Mouse (Mus musculus): ENCODE results near the gene Rfc4. TPM values are rescaled to one million over a fixed set of nuclear protein-coding genes. Genes with fewer than 3 reads are reported as not detected.

Gene Rfc4
- polyA plus RNA-seq, 1 experiment: 8.4 TPM

DNA sequence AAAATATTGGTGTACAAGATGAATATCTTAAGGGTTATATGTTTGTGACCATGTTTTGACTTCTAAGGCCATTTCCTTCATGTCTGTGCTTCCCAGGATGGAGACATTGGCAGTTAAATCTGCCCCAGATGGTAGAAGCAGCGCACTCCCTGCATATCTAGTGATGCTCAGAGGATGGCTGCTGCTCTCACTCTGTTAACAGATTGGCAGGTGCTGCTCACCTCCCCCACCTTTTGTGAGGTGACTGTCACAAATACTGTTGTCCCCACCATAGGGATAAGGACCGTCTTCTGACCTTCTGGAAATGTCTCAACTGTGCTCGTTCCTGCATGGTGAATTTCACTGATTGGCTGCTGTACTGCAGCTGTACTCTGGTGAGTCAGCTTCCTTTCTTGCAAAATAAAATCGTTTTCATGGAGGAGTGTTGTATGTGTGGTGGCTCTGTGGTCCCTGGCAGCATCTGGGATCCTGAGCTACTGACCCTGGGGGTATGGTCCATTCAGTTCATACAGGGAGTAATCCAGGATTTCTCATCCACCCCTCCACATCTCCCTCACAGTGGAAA lies 9.0 kb upstream of the Rfc4 start:
- H3K27me3 ChIP-seq (ENCODE audit: control insufficient read depth, insufficient read depth, low read length): no peaks in the 10 kb centered on the region
- TF ChIP-seq POLR2A (IDR thresholded peaks at IDR 0.05; ENCODE audit: control insufficient read depth, low read depth, low read length): no peak
- TF ChIP-seq CTCF (IDR thresholded peaks at IDR 0.05; ENCODE audit: control insufficient read depth, insufficient read depth, insufficient replicate concordance, low read depth, low read length): no peak

DNA sequence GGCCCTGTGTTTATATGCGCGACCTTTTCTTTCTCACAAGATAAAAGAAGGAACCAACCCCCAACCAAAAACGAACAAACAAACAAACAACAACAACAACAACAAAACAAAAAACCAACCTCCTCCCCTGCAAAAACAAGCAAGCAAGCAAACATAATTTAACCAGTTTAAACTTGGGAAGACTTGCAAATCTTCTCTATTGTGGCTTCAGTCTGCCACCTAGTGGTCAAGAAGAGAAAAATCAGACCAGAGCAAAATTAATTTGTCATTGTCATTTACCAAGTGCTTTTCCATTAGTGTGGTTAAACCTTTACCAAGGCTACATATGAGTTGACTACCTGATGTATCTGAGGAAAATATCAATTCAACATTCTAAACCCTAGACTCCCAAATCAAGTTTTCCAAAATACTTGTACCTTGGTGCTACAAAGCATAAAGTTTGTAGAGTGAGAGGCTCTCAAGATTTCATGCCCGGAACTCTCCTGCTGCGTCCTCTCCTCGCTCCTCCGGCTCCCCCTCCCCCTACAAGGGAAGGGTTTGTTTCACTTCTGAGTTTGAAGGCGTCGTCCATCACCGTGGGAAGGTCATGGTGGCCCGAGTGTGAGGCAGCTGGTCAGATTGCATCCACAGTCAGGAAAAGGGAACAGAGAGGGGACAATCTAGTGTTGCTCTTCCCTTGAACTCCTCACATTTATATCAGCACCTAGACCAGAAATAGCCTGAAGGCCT lies 8.0 kb upstream of the Rfc4 start:
- H3K4me1 ChIP-seq (ENCODE audit: control insufficient read depth, insufficient read depth, low read length): no peaks in the 10 kb centered on the region
- no peak overlapping the region for H3K27ac ChIP-seq (ENCODE audit: control insufficient read depth, insufficient read depth, low read depth, low read length)
- H3K36me3 ChIP-seq (ENCODE audit: control insufficient read depth, insufficient read depth, low read length): no peaks in the 10 kb centered on the region
- H3K4me3 ChIP-seq (ENCODE audit: control insufficient read depth, low read depth, low read length): no peak overlapping the region
- TF ChIP-seq CTCF (IDR thresholded peaks at IDR 0.05; ENCODE audit: control insufficient read depth, insufficient read depth, insufficient replicate concordance, low read depth, low read length) (no peak), POLR2A (IDR thresholded peaks at IDR 0.05; ENCODE audit: control insufficient read depth, low read depth, low read length) (no peak)
- no peaks in the 10 kb centered on the region for H3K27me3 ChIP-seq (ENCODE audit: control insufficient read depth, insufficient read depth, low read length)

More for the DNA sequence above, 9.0 kb upstream of the Rfc4 start:
- H3K4me3 ChIP-seq (ENCODE audit: control insufficient read depth, low read depth, low read length): no peak overlapping the region
- H3K4me1 ChIP-seq (ENCODE audit: control insufficient read depth, insufficient read depth, low read length): no peaks in the 10 kb centered on the region
- H3K27ac ChIP-seq (ENCODE audit: control insufficient read depth, insufficient read depth, low read depth, low read length): no peak overlapping the region
- H3K36me3 ChIP-seq (ENCODE audit: control insufficient read depth, insufficient read depth, low read length): no peaks in the 10 kb centered on the region

DNA sequence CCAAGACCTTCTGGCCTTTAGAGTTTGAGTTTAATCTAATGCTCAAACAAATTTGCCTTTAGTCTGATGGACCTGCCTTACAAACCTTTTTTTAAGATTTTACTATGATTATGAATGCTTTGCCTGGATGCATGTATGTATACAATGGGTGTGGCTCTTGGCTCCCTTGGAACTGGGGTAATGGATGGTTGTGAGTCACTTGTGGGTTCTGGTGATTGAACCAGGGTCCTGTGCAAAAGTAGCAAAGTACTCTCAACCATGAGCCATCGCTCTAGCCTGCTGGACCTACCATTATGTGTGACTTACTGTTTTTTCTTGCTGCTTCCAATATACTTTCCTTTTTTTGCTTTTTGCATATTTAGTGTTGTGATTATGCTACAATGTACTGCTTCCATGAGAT lies 4.8 kb upstream of the Rfc4 start:
- H3K27me3 ChIP-seq (ENCODE audit: control insufficient read depth, insufficient read depth, low read length): no peaks in the 10 kb centered on the region
- TF ChIP-seq CTCF (IDR thresholded peaks at IDR 0.05; ENCODE audit: control insufficient read depth, insufficient read depth, insufficient replicate concordance, low read depth, low read length) (no peak), POLR2A (IDR thresholded peaks at IDR 0.05; ENCODE audit: control insufficient read depth, low read depth, low read length) (no peak)
- H3K4me3 ChIP-seq (ENCODE audit: control insufficient read depth, low read depth, low read length): no peak overlapping the region
- H3K4me1 ChIP-seq (ENCODE audit: control insufficient read depth, insufficient read depth, low read length): 0 out of 2 replicates have a peak, but pooled peaks cover 2% of the 10 kb centered on the region
- no peaks in the 10 kb centered on the region for H3K36me3 ChIP-seq (ENCODE audit: control insufficient read depth, insufficient read depth, low read length)
- H3K27ac ChIP-seq (ENCODE audit: control insufficient read depth, insufficient read depth, low read depth, low read length): no peak overlapping the region

DNA sequence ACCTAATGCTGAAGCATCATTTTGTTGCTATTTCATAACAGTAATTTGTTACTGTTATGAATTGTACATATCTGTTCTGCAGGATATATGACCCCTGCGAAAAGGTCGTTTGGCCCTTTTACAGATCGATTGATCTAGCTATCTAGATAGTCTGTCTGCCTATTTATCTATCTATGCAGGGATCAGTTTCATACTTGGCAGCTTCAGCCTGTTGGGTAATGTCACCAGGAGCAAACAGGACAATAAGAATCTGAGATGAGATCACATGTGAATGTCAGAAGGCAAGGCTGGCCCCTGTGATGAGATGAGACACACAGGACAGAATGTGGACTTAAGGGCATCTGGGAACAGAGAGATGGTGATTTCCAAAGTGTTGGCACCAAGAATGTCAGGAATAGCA lies 2.8 kb upstream of the Rfc4 start:
- H3K27ac ChIP-seq (ENCODE audit: control insufficient read depth, insufficient read depth, low read depth, low read length): no peak overlapping the region
- TF ChIP-seq CTCF (IDR thresholded peaks at IDR 0.05; ENCODE audit: control insufficient read depth, insufficient read depth, insufficient replicate concordance, low read depth, low read length) (no peak), POLR2A (IDR thresholded peaks at IDR 0.05; ENCODE audit: control insufficient read depth, low read depth, low read length) (no peak)

DNA sequence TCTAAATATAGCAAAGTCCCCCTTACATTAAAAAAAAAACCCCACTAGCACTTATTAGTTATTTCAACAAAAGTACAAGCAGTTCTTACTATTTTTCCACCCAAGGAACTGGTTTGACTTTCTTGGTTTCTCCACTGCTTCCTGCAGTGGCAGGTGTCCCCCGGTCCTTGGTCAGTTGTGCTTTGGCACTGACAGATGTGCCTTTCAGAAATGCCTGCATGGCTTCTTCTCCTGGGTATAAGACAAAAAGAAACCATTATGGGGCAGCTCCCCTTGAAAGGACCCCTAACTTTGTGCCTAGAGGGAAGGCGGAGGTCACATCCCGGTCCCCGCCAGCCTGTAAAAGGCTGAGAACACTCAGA lies 245 bp downstream of the Rfc4 start:
- peaks cover 4% of the 10 kb centered on the region for H3K4me1 ChIP-seq (ENCODE audit: control insufficient read depth, insufficient read depth, low read length)
- H3K4me3 ChIP-seq (ENCODE audit: control insufficient read depth, low read depth, low read length): peak overlapping the region; percentile 94
- no peaks in the 10 kb centered on the region for H3K27me3 ChIP-seq (ENCODE audit: control insufficient read depth, insufficient read depth, low read length)
- no peaks in the 10 kb centered on the region; the same call in 1 of the 2 replicates for H3K36me3 ChIP-seq (ENCODE audit: control insufficient read depth, insufficient read depth, low read length)
- TF ChIP-seq POLR2A (IDR thresholded peaks at IDR 0.05; ENCODE audit: control insufficient read depth, low read depth, low read length): no peak
- no peak for TF ChIP-seq CTCF (IDR thresholded peaks at IDR 0.05; ENCODE audit: control insufficient read depth, insufficient read depth, insufficient replicate concordance, low read depth, low read length)
- no peak overlapping the region for H3K27ac ChIP-seq (ENCODE audit: control insufficient read depth, insufficient read depth, low read depth, low read length)

More for the DNA sequence above, 2.8 kb upstream of the Rfc4 start:
- Histone ChIP-seq H3K36me3 (ENCODE audit: control insufficient read depth, insufficient read depth, low read length) (no peaks in the 10 kb centered on the region), H3K4me3 (ENCODE audit: control insufficient read depth, low read depth, low read length) (no peak overlapping the region), H3K4me1 (ENCODE audit: control insufficient read depth, insufficient read depth, low read length) (peaks cover 4% of the 10 kb centered on the region), H3K27me3 (ENCODE audit: control insufficient read depth, insufficient read depth, low read length) (no peaks in the 10 kb centered on the region)

DNA sequence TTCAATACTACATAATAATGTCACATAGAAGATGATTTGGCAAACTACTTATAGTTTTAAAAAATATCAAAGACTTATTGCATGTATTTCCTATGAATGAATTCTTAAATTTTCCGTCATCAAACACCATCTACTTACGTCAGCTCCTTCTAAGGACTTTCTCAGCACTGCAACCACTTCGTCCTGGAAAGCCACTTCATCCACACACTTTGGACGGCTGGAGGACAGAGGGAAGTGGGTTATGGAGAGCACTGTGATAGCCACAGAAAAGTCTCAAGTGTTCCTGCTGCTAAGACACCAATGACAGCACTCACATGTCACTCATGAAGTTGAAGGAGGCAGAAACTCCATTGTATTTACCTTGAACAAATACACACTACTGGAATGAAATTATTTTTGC lies 3.1 kb downstream of the Rfc4 start:
- no peaks in the 10 kb centered on the region; the same call in 1 of the 2 replicates for H3K36me3 ChIP-seq (ENCODE audit: control insufficient read depth, insufficient read depth, low read length)
- no peak for TF ChIP-seq CTCF (IDR thresholded peaks at IDR 0.05; ENCODE audit: control insufficient read depth, insufficient read depth, insufficient replicate concordance, low read depth, low read length)
- TF ChIP-seq POLR2A (IDR thresholded peaks at IDR 0.05; ENCODE audit: control insufficient read depth, low read depth, low read length): no peak
- no peak overlapping the region for H3K27ac ChIP-seq (ENCODE audit: control insufficient read depth, insufficient read depth, low read depth, low read length)
- H3K27me3 ChIP-seq (ENCODE audit: control insufficient read depth, insufficient read depth, low read length): no peaks in the 10 kb centered on the region
- no peak overlapping the region for H3K4me3 ChIP-seq (ENCODE audit: control insufficient read depth, low read depth, low read length)
- peaks cover 4% of the 10 kb centered on the region for H3K4me1 ChIP-seq (ENCODE audit: control insufficient read depth, insufficient read depth, low read length)

DNA sequence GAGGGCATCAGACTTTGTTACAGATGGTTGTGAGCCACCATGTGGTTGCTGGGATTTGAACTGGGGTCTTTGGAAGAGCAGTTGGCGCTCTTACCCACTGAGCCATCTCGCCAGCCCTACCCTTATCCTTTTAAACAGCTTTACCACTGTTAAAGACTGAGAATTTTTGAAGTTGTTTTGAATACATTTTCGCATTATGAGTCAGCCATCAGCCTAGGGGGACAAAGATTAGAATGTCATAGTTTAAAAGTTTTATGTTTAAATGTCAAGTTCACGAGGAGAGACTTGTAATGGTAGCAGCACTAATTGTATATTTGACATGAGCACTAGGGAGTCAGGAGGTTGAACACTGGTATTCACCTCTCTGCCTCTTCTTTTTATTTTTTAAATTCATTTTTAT lies 4.4 kb downstream of the Rfc4 start:
- Histone ChIP-seq H3K27me3 (ENCODE audit: control insufficient read depth, insufficient read depth, low read length) (no peaks in the 10 kb centered on the region), H3K36me3 (ENCODE audit: control insufficient read depth, insufficient read depth, low read length) (no peaks in the 10 kb centered on the region; the same call in 1 of the 2 replicates), H3K4me3 (ENCODE audit: control insufficient read depth, low read depth, low read length) (no peak overlapping the region), H3K4me1 (ENCODE audit: control insufficient read depth, insufficient read depth, low read length) (peaks cover 2% of the 10 kb centered on the region), H3K27ac (ENCODE audit: control insufficient read depth, insufficient read depth, low read depth, low read length) (no peak overlapping the region)
- TF ChIP-seq CTCF (IDR thresholded peaks at IDR 0.05; ENCODE audit: control insufficient read depth, insufficient read depth, insufficient replicate concordance, low read depth, low read length) (no peak), POLR2A (IDR thresholded peaks at IDR 0.05; ENCODE audit: control insufficient read depth, low read depth, low read length) (no peak)
